Mouse (Mus musculus) brain, embryonic 18.5 days (tissue): ENCODE data around the gene Nin.

Source experiments
- DNase-seq: peaks from one replicate; pipeline ENCODE4 v3.0.0-alpha.2; 2012; ENCODE audit warnings: low read depth, low spot score

Nin gene

GRCm38 (mm10) chr12:70119552-70119951 lies 6.0 kb upstream of the Nin start:
- DNase-seq, result no peak

- DNase-seq, result peak; percentile 78
Measured at GRCm38 (mm10) chr12:70118721-70119345, 5.3 kb upstream of the Nin start.

DNA sequence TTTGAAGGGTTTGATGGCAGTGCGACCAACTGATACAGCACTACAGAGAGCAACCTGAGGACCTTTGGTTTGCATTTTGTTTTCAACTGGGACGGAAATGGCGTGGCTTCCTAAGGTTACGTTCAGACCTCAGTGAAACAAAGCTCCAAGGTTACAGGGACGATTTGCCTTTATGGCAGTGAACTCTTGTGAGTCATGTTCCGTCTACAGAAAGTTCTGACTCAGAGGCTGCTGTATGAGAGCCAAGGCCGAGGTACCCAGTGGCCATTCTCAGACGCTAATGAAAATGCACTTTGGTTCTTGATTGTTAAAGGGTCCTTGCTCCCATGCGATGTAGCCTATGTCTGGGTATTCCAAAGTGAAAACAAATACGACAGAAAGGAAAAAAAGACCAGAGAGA lies 3.6 kb upstream of the Nin start:
- DNase-seq, result no peak

DNA sequence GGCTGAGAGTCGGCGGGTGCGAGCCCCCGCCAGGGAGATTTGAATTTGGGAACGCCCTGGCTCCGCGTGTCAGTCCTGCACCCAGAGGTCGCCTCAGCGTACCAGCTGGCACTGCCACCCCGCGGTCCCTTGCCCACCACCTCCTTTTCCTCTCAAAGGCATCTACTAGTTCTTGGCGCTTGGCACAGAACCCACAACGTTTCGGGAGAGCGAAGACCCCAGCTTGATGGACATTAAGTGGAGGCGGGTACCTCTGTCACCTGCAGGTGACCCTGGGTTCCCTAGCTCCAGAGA lies 1.5 kb downstream of the Nin start:
- no peak for DNase-seq

- DNase-seq, result no peak
Measured at GRCm38 (mm10) chr12:70111367-70112089, 2.0 kb downstream of the Nin start.

DNA sequence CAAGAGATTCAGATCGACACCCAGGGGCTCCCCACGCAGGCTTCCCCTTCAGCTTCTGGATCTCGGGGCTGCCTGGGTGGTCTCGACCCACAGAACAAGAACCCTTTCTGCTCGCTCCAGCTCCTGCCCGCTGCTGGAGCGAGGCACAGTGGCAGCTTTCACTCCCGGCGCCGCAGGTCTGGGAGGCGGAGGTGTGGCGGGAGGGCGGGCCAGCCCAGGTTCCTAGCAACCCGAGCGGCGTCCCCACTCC lies 2.5 kb downstream of the Nin start:
- DNase-seq, result no peak

DNA sequence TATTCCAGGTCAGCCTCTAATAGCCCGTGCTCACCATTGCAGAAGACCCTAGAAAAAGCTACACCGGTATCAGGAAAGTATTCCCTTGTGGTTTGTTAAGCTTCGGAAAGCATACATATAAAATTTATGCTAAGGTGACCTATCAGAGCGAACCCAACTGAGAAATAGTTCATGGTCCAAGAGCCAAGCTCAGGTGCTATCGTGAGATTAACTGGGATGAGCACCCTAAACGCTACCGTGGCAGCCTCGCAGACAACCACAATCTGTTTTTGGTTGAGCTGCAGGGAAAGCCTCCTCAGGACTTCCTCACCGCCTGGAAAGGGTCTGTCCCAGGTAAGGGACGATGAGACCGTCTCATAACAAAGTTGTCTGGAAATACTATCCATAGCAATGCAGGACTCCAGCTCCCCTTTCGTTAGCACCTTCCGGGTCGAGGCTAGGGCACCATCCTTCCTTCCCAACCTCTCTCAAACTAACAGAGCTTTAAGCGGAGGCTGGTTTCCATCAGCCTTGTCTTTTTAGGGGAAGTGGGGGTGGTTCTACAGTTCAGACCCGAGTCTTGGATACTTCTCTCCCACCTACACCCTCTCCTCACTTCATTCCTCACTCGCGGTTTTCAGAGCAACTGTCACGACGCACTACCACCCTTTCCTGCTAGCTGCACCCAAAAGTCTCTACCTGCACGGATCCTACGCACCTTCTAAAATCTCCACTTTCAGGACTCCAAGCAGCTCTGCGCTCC lies 3.0 kb downstream of the Nin start:
- no peak for DNase-seq

DNA sequence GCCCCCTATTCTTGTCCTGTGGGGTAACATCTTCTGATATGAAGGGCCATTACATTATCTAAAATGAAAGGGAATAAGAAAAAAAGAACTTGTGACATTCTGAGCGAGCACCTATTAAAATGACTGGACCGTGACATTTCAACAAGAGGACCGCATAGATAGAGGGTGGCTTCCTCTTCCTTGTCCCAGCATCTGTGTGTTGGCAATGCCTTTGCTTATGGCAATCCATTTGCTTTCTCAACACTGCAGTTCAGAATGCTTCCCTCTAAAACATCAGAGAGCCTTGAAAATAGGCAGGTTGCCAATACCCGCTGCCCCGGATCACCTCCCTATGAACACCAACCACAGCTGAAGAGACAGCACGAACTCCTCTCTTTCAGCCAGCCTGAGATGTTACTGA lies 3.6 kb downstream of the Nin start:
- DNase-seq, result no peak

DNA sequence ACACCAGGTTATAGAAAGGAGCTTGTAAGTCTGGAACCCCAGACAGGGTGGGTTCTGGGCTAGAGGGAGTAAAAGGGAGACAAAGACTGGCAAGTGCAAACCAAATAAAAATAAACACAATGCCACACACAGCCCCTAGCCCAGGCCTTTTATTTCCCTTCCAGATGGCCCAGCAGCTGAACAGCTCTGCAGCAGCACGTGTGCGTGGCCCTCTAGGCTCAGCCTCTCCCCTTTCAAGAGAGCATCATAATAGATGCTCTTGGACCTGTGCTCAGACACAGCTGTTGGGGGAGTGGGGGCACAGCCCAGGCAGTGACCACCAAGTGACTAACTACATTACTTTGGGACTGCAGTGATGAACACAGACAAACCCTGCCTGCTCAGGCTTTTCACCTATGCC lies 5.4 kb downstream of the Nin start:
- DNase-seq, result no peak

- DNase-seq, result no peak
Measured at GRCm38 (mm10) chr12:70106508-70106907, 7.0 kb downstream of the Nin start.

- DNase-seq, result no peak
Measured at GRCm38 (mm10) chr12:70105885-70106284, 7.6 kb downstream of the Nin start.

DNA sequence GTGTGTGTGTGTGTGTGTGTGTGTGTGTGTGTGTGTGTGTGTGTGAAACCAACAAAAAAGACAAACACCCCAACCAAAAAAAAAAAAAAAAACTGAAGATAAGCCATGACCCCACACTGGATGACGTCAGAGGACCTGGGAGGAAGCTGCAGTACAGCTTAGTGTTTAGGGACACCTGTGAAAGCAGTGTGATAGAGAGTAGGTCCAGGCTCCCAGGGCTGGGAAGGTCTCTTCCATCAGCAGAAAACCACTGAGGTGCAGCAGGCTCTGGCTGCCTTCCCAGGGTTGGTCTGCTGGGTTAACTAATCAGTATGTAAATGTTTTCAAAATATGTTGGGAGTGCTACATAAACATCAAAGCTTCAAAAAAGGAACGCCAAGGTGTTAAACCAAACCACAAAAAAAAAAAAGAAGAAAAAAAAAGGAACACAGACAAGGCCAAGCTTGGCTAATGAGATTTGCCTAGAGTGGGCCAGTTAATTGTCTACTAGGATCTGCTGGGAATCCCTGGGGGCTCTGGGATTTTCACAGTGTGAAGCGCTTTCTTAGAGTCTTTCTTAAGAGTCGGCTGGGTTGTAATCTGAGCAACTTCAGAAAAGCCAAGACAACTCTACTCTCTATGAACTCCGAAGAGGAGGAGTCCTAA lies 8.6 kb downstream of the Nin start:
- no peak for DNase-seq

DNA sequence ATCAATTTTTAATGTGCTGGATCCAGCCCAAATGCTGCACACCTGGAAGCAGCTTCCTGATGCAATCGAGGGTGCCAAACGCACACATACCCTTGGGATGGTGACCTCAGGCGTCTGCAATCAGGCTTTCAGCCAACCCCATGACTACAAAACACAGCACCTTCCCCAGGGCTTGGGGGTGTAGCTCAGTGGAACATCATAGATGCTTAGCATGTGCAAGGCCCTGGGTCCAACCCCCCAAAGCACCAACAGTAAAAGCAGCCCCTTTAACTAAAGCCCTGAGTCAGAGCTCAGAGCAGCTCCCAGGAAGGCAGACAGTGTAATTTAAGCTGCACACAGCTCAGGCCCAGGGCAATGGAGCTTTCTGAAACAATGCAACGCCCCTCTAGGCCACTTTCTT lies 9.3 kb downstream of the Nin start:
- no peak for DNase-seq

DNA sequence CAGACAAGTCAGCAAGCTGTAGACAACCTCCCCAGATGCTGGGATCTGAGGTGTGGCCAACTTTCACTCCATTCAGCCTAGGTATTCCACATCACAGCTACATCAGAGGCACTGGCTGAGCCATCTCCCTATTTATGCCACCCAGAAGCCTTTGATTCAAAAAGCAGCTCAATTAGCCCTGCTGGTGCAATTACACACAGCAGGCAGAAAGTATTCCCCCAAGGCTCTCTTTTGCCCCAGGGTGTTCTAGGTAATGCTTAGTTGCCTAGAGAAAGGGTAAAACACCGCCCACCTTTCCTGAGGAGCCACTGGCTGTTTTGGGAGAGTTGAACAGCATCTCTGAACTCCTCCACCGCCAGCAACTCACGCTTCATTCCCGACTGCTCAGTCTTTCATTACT lies 10.3 kb downstream of the Nin start:
- no peak for DNase-seq

- no peak for DNase-seq
Measured at GRCm38 (mm10) chr12:70102426-70102825, 11.1 kb downstream of the Nin start.

DNA sequence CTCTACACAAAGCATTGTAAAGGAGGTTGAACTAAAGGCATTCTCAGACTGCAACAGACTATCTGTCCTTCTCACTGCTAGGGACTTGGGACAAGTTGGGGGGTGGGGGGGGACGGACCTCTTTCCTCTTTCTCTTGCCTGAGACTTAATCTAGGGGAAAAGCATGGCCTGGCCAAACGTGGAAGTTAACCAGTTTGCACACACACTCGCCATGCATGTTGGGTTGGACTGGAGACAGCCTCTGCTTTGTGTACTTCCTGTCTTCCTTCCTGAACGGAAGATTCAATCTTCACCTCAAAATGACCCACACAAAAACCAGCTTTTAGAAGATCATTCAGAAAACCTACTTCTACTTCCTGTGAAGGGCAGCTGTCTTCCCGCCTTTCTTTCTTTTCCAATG lies 11.7 kb downstream of the Nin start:
- no peak for DNase-seq

GRCm38 (mm10) chr12:70097901-70098300 lies 15.6 kb downstream of the Nin start:
- no peak for DNase-seq

DNA sequence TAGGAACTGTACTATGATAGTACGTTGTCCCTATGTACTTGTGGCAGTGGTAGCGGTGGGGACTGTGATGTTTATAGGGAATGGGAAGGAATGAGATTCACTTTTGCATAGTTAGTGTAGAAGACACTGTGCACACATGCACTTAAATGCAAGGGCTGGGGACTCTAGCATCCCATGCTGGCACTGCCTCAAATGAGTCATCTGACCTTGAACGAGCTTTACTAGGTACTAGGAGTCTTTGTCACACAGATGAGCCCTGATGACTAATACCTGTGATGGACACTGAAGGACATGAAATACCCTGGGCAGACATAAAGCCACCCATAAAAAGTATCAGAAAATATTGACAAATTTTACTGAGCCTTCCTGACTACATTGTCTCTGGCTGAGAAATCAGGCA lies 16.2 kb downstream of the Nin start:
- DNase-seq, result no peak

GRCm38 (mm10) chr12:70093266-70093893 lies 20.1 kb downstream of the Nin start:
- DNase-seq, result no peak

- DNase-seq, result no peak
Measured at GRCm38 (mm10) chr12:70088297-70088696, 25.2 kb downstream of the Nin start.

DNA sequence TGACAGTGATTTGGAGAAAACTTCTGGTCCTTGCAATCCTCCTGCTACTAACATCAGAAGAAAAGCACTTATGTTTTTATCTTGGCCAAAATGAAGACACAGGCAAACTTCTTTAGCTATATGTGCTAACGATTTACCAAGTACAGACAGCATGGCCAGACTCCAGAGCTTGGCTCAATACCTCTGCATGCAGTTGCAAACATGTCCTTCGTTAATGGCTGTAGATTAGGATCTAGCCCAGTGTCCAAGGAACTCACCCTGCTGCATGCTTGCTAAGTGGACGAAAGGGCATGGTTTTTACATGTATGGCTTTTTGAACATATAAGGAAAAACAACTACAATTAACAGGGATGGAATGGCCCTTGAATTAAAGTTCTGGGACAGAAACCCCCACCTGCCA lies 28.2 kb downstream of the Nin start:
- DNase-seq, result no peak

GRCm38 (mm10) chr12:70084198-70084597 lies 29.3 kb downstream of the Nin start:
- no peak for DNase-seq

- DNase-seq, result no peak
Measured at GRCm38 (mm10) chr12:70083737-70084136, 29.8 kb downstream of the Nin start.
